Mouse (Mus musculus) lung, adult 18-20 months (tissue): ENCODE data around the gene 4930519G04Rik.
A peak's percentile ranks its signal among the peaks of the same experiment; 100 is the strongest.
"Not testable (repeated sequence)": the region's sequence is repeated elsewhere in the genome, so short reads cannot be mapped to it uniquely, and the experiment has no call there.

Source experiments
- DNase-seq, 2 experiments: peaks; one replicate each; pipeline ENCODE4 v3.0.0; 2022; ENCODE audit warnings: mixed read lengths in 2 of 2

Gene 4930519G04Rik

GRCm38 (mm10) chr5:114842155-114842554 is 11.3 kb upstream of the 4930519G04Rik start:
- not testable (repeated sequence) for DNase-seq

- no peak for DNase-seq
These were observed 10.8 kb upstream of the 4930519G04Rik start for GRCm38 (mm10) chr5:114842674-114843073.

DNA sequence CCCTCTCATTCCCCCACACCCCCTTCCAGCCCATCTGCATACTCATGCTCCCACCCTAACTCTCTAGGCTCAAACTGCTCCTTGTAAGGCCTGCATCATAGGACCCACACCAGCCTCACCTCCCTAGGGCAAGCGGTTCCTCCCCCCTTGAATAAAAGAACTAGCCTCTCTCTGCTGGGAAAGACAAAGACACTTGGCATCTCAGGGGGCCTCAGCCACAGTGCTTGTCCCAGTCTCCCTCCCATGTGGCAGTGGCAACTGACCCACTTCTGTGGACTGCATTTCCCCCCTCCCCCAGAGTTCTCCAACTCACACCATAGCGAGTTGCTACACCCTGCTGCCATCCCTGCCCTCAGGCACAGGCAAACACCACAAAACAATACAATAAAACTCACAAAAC is 9.1 kb upstream of the 4930519G04Rik start:
- not testable (repeated sequence) for DNase-seq

DNA sequence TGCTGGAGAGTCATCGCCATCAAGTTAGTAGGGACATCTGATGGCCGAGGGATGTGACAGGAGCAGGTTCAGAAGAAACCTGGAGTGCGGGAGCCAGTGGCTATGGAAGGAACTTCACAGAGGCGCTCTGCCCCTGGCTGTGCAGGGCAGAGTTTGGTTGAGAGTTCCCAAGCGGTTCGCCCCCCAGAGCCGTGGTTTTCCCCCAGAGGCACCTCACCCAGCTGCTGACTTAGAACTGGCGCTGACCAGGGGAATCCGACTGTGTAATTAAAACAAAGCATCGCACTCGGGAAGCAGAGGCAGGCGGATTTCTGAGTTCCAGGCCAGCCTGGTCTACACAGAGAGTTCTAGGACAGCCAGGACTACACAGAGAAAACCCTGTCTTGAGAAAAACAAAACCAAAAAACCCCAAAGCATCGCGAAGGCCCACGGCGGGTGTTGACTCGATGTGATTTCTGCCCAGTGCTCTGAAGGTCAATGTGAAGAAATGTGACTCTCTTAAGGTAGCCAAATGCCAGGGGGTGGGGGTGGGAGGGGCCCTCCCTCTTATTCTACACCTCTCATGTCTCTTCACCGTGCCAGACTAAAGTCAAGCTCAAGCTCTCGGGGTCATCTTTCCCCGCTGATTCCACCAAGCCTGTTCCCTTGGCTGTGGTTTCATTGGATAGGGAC is 1.8 kb upstream of the 4930519G04Rik start:
- DNase-seq, result no peak

DNA sequence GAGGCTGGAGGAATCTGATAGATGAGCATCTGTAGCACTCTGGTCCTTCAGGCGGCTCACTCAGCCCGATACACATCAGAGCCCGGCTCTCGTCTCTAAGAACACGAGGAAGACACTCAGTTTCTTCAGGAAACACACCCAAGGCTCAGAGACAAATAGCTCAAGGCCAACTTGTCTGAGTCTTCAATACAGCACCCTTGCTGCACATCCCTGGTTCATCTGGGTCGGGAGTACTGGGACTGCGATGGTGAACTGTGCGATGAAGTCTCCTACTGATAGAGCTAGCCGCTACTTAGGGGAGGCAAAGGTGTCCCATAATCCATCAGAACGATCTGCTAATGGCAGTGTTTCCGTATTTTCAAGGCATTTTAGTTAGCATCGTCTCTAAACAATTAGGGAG is 5.1 kb downstream of the 4930519G04Rik start, which contains the start of gene Gm9936:
Gm9936 (minus strand) TSS at position 101 of the 400 bp plus-strand sequence.
- no peak for DNase-seq

DNA sequence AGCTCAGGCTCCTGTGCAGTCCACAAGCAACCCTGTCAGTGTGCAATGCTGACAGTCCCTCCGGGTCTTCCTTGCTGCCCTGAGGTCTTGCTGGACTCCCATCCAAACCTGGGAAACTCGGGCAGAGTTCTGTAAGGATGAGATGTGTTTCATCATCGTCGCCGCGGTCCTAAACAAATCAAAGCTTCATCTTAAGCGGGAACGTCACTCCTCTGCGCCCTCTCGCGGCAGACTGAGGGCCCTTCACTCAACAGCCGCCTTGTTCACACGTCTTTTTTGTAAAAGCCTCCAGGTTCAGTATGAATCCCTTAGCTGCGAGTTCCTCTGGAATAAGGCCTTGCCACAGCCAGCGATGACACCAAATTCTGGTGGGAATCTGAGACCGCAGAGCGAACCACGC is 5.8 kb downstream of the 4930519G04Rik start:
- DNase-seq, result peak; percentile 67 to 68

DNA sequence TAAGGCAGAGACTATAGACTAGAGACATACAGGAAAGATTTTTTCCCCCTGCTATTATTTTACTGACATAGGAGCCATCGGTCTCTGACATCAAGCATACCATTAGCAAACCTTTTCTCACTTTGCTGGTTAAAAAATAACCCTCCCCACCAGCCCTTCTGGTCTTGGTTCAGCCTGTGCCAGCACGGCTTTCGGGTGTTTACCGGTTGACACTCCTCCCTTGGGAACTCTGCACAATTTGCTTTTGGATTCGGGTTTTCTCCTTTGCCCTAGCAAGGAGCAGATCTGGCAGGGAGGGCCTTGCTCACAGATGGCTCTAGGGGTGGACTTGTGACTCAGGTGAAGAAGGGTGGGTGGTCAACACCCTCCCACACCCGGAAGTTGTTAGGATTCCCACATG is 8.3 kb downstream of the 4930519G04Rik start:
- DNase-seq, result no peak

DNA sequence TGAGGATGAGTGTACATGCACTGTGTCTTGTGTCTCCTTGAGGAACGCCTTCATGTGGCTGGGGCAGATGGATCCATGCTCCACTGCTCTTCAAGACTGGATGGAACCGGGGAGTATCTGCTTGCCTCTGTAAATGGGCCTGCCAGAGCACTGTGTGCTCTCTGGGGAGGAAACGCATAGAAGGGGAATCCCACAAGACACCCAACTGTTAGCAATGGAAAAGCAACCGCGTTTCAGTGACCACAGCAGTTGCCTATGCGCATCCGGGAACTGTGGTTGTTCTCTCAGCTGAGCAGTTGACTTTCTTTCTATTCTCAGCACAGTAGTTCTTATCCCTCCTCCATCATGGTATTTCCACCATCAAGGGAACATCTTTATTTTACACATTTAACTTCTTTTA is 11.3 kb downstream of the 4930519G04Rik start:
- no peak for DNase-seq

DNA sequence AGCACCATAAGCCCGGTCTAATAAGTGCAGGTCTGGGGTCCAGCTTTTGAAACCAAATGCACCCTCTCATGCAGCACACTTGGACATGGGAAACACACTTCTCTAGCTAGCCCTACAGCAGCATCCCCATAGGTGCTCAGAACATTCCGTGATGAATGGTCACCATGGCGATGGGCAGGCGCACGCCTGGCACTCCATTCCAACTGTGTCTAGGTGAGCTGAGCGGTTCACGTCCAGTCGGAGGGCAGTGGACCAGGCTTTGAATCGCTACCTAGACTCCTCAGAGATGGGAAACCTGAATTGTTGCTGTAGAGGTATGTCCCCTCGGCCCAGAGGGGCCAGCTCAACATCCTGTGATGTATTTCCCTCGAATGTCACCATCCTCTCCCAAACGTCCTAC is 11.8 kb downstream of the 4930519G04Rik start:
- no peak for DNase-seq

- peak in 1 of 2 experiments; percentile 9 for DNase-seq
These were observed 22.4 kb downstream of the 4930519G04Rik start for GRCm38 (mm10) chr5:114875858-114876257.

GRCm38 (mm10) chr5:114876331-114876730 is 22.9 kb downstream of the 4930519G04Rik start:
- no peak for DNase-seq

DNA sequence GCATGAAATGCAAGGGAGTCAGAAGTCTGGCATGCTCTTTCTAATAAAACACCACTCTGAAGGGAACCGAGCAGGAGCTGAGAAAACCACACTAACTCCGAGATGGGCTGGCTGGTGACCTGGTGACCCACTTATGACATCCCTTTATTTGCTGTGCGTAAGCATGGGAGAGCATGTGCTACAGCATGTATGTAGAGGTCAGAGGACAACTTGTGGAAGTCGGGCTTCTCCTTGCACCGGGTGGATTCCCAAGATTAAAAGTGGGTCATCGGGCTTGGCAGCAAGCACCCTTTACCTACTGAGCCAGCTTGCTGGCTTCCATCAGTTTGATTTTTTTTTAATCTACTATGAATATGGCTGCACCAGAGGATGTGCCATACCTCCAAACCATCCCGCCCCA is 24.0 kb downstream of the 4930519G04Rik start:
- DNase-seq, result no peak

DNA sequence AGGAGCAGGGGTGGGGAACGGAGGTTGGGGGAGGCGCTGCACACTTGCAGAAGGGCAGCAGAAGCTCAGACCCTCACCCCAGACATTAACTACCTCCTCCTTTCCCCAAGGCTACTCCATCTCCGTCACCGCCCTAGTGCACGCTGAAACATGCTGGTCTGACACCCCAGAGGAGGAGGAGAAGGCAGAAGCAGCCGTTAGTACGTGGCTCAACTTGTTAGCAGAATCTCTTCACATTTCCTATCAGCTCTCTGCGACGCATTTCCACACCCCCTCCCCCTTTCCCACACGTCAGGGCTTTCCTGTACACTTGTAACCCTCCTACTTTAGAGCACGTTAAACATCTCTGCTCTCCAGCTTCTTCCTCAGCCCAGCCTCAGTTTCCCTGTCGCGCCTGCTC is 25.9 kb downstream of the 4930519G04Rik start:
- DNase-seq, result no peak

- not testable (repeated sequence) for DNase-seq
These were observed 28.9 kb downstream of the 4930519G04Rik start for GRCm38 (mm10) chr5:114882319-114882718.

GRCm38 (mm10) chr5:114883022-114883421 is 29.6 kb downstream of the 4930519G04Rik start:
- no peak for DNase-seq

GRCm38 (mm10) chr5:114886801-114887200 is 33.3 kb downstream of the 4930519G04Rik start:
- DNase-seq, result no peak

DNA sequence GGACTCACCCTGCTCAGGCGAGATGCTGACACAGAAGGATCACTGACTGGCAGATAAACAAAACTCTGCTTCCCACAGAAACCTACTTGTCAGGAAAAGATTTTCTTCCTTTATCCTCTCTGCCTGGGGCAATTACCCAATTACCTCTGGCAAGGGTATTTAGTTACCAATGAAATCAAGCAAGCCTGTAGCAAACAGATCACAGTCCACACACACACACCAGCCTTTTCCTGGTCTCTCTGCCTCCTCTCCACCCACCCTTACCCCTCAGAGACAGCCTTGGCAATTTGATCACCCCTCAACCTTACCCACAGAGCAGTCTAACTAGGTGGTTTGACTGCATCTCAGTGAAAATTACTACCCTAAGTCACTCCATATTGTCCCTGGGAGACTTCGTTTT is 35.5 kb downstream of the 4930519G04Rik start:
- no peak for DNase-seq

GRCm38 (mm10) chr5:114895542-114895941 is 42.1 kb downstream of the 4930519G04Rik start:
- no peak for DNase-seq

DNA sequence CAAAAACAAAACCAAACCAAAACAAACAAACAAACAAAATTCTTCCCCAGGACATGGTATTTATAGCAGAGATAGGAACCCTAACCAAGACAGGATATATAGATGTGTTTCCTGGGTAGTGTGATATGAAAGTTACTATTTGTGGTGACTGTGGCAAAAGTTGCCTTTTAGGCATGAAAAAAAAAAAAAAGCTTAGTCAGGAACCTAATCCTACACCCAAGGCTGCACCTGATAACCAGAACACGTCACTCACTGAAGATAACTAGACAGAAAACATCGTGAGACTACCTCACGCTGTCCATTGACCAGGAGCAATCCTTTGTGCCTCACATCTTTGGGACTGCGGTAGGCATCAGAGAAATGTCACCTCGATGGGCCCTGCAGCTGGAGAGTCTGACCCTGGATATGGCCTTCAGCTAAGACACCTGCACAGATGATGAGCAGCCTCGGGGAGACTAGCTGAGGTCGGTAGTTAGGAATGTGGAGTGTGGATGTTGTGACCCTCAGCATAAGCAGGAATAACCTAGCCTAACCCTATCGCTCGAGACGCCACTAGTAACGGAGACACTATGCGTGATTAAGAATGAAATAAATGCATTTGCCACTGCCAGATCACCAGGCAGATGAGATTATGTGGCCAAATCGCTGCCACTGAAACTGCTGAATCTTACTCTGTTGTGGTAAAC is 43.4 kb downstream of the 4930519G04Rik start, which contains the start of gene Oasl2:
Oasl2 (plus strand) TSS at position 249 of the 686 bp plus-strand sequence.
- DNase-seq, result no peak

GRCm38 (mm10) chr5:114897374-114897793 is 43.9 kb downstream of the 4930519G04Rik start:
- DNase-seq, result peak; percentile 27 to 45

DNA sequence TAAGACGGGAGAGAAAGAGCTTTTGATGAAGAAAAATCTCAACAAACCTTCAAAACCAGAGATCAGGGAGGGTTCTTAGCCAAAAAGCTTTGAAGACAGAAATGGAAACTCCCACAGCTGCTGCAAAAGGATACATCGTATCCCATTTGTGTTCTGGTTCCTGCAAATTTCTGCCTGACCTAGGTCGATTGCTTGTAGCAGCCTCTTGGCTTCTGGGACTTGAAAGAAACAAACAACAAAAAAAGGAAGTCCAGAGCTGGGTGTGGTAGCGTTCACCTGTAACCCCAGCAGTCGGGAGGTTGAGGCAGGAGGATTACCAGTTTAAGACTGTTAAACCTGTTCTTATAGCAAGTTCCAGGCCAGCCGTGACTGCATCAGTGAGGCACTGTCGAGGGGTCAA is 45.4 kb downstream of the 4930519G04Rik start:
- DNase-seq, result no peak

GRCm38 (mm10) chr5:114902413-114902812 is 48.9 kb downstream of the 4930519G04Rik start:
- peak; percentile 22 to 28 for DNase-seq

DNA sequence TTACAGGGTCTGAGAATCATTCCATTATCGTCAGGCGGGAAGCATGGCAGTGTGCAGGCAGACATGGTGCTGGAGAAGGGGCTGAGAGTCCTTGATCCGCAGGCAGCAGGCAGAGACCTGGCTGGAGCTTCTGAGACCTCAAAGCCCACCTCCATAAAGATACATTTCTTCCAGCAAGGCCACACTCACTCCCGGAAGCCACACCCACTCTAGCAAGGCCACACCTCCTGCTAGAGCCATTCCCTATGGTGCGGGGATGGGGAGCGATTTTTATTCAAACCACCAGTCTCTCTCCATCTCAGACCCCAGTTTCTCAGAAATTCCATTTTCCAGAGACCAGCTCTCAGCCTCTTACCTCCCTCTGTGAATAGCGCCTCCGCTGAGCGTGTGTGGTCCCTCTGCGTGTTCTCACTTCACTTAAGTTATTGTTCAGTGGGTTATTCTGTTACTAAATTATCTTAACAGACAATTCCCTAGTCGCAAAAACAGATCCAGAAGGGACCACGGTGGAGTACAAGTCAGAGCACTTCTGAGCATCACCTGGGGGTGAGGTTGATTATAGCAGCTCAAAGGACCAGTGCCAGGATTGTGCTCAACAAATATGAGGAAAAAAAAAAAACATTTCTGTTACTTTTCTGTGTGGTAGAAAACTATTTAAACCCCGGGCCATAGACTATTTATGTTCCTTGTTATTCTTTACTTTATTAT is 55.3 kb downstream of the 4930519G04Rik start:
- DNase-seq, result no peak

DNA sequence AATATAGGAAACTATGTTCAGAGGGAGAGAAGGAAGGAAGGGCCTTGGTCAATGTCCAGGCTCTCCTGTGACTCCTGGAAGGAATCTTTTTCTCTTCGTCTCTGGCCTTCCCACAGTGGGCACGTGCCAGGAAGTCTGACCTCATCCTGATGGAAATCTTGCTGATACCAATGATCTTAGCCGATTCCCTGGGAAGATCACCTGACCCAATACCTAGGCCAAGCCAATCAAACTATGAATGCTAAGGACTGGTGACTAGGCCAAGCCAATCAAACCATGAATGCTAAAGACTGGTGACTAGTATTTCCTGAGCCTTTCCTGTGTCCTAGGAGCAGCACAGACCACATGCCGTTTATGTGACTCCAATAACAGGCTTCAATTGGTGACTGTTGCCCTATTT is 60.2 kb downstream of the 4930519G04Rik start:
- no peak for DNase-seq
